Mouse (Mus musculus) testis, adult 2 months (tissue): Measurements from ENCODE around the gene Plcb2.

Experiments used
- CTCF ChIP-seq: fragments of 200-500 bp; IDR thresholded peaks from 2 replicates; pipeline ENCODE4 v1.5.1; 2012; ENCODE audit warnings: low read depth, mild to moderate bottlenecking, inconsistent platforms, low read length, moderate library complexity; ENCODE audit not compliant: control insufficient read depth, insufficient read depth, insufficient replicate concordance
- POLR2A ChIP-seq: fragments of 200-500 bp; IDR thresholded peaks from 2 replicates; pipeline ENCODE4 v1.6.1; 2012; ENCODE audit warnings: low read depth, mild to moderate bottlenecking, inconsistent platforms, low read length, moderate library complexity; ENCODE audit not compliant: control insufficient read depth

DNA sequence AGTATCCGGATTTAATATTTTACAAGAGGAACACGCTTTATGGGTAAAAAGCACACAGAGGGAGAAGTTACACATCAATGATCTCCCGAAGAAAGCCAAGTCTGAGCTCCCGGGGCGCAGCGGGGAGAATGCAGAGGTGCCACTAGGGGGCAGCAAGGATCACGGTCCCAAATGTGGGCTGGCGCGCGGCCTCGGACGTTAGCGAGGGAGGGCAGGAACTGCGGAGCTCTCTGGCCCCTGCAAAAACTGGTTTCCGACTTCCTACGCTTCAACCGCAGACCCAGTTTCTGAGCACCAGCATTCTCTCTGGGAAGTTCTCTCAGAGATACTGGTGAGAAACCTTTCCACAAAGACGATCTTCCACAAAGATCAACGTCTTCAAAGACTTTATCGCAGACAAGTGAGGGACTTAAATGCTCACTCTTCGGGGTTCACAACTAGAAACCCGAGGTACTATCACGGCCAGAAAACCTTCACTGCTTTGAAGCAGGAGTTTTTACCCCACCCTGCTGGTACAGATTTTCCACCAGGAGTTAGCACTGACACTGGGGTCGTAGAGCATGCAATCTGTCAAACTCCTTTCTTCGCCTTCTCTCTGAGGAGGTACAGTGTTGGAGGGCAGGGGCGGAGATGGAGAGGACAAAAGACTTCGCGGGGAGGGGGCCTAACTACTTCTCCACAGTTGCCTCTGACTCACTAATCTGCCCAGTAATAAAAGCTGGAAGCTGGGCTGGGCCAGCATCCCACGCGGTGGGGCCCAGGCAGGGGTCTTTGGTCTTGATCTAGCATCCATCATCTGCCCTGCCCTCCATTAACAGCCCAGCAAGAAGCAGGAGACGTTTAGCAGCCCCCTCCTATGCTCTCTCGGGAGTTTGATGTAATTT, 27.8 kb downstream of the Plcb2 start:
- TF ChIP-seq CTCF (peak; percentile 90), POLR2A (peak; percentile 20; the same call in 1 of the 2 replicates)
